Mouse (Mus musculus): ENCODE measurements around the gene Rps6ka1.

The Rps6ka1 gene

GRCm38 (mm10) chr4:133825731-133826130, 61.9 kb downstream of the Rps6ka1 start:
- no peak for DNase-seq (ENCODE audit: low spot score in 2 of 2)

- DNase-seq (ENCODE audit: low spot score in 2 of 2), result no peak
These were observed 66.6 kb downstream of the Rps6ka1 start for GRCm38 (mm10) chr4:133820806-133821560.

- DNase-seq (ENCODE audit: low spot score in 2 of 2), result no peak
These were observed 67.4 kb downstream of the Rps6ka1 start for GRCm38 (mm10) chr4:133820166-133820565.

- no peak for DNase-seq (ENCODE audit: low spot score in 2 of 2)
These were observed 70.2 kb downstream of the Rps6ka1 start for GRCm38 (mm10) chr4:133817356-133817755.

GRCm38 (mm10) chr4:133816504-133816875, 71.1 kb downstream of the Rps6ka1 start:
- no peak for DNase-seq (ENCODE audit: low spot score in 2 of 2)

- DNase-seq (ENCODE audit: low spot score in 2 of 2), result no peak
These were observed 71.7 kb downstream of the Rps6ka1 start for GRCm38 (mm10) chr4:133815635-133816503.

- no peak for DNase-seq (ENCODE audit: low spot score in 2 of 2)
These were observed 72.6 kb downstream of the Rps6ka1 start for GRCm38 (mm10) chr4:133814804-133815515.

- peak; percentile 48 to 54 for DNase-seq (ENCODE audit: low spot score in 2 of 2)
These were observed 73.4 kb downstream of the Rps6ka1 start for GRCm38 (mm10) chr4:133813992-133814803.

- peak; percentile 82 to 88 for DNase-seq (ENCODE audit: low spot score in 2 of 2)
These were observed 74.2 kb downstream of the Rps6ka1 start for GRCm38 (mm10) chr4:133813174-133813991.

- no peak for DNase-seq (ENCODE audit: low spot score in 2 of 2)
These were observed 83.0 kb downstream of the Rps6ka1 start for GRCm38 (mm10) chr4:133804401-133805263.

- DNase-seq (ENCODE audit: low spot score in 2 of 2), result no peak
These were observed 87.0 kb downstream of the Rps6ka1 start for GRCm38 (mm10) chr4:133800589-133800988.
